Mouse (Mus musculus) erythroblast, adult 5-6 weeks (primary cell): Measurements from ENCODE around the gene Rasd2. TPM values are rescaled to one million over a fixed set of nuclear protein-coding genes. Genes with fewer than 3 reads are reported as not detected.

Source experiments
- ATAC-seq: replicated peaks from 2 replicates; pipeline ENCODE4 v1.8.0; 2016; ENCODE audit warnings: moderate number of reproducible peaks, mild to moderate bottlenecking, moderate TSS enrichment, inconsistent platforms; ENCODE audit not compliant: poor library complexity, low FRiP score, severe bottlenecking
- total RNA-seq, 2 experiments: library from RNA; stranded (forward) in 1 of 2; stranded (reverse) in 1 of 2; fragments of 150-400 nt in 1 of 2; fragments of 200-764, 138-1000 nt in 1 of 2; gene quantifications; 2 replicates each; pipeline versions ENCODE4 v1.2.3 to v1.2.4; 2015 to 2017; ENCODE audit warnings: low replicate concordance in 2 of 2

The Rasd2 gene
- total RNA-seq, 2 experiments from 2014 or later: not detected

DNA sequence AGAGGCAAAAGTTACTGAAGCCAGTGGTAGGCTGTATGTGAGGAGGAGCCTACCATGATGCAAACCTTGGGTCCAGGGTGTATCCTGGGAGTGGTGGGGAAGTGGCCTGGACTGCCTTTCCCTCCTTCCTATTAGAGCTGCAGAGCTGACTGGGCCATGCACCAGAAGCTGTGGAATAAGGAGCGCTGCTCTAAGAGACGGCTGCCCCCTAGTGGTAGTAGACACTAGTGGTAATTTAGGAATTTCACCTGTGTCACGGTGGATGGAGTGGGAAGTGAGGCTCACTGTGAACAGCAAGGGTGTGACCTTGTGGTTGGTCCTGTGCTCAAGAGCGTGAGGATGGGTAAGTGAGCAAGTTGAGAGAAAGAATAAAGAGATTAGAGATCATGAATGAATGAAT, 4.2 kb downstream of the Rasd2 start:
- ATAC-seq: peak; percentile 72; the same call in 1 of the 2 replicates

DNA sequence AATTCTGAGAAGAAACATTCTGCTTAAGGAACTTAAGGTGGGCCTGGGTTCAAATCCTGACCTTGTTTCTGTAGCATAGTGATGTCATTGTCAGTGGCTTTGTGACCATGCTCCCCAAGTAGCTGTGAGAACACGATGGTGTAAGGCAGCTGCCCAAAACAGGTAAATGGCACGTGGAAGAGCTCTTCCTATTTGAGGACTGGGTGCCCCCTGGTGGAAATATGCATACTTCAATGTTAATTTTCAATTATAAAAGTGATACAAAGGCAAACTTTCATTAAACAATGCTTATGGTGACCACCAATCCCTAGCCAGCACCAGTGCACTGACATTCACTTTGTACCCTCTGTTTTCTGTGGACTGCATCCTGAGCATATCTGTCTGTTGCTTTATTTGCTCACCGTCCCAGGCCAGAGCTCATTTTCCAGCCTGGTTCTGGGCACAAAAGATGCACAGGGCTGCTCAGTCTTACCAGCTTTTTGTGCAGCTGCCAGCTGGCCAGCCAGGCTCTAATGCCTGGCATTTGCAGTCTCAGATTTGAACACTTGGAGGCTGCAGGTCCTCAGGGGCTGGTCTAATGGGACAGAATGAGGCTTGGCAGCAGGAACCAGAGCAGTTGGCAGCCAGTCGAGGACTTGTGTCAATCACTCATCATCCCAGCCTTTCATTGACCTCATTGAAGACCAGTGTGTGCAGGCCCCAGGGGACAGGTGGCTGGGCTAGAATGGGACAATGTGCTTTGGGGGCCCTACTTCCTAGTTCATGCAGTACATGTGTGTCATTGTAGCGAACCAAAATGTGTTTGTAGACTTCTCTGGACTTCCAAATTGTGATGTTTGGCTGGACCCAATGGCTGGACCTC, 6.4 kb downstream of the Rasd2 start:
- no peak for ATAC-seq

DNA sequence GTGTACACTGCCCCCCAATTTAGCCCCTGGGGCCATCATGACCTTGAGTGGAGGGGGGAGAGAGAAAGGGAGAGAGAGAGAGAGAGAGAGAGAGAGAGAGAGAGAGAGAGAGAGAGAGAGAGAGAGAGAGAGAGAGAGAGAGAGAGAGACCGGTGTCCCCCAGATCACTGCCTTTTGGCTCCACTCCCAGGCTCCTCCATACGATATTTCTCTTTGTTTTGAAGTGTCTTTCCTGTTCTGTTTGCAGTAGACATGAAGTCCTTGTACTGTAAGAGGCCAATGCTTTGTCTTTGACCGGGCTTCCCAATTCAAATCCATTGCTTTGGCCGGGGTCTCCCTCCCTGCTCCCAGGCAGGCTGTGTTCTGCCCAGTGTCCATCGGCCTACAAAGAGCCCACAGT, 8.9 kb downstream of the Rasd2 start:
- ATAC-seq: no peak

DNA sequence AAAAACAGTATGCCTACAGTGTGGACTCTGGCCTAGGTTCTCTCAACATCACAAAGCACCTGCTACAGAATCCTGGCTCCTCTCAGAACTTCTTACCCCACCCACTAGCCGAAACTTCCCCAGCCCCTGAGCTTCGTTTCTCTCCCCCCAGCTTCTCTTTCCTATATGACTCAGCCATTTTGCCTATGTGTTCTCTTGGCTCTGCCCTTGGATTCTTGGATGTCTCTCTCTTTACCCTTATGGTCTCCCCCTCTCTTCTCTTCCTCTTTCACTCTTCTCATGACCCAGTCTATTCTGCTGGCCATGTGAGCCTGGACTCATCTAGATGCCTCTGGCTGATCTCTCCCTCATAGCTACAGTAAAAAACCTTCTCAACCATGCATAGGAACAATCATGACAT, 13.0 kb downstream of the Rasd2 start:
- ATAC-seq: no peak

DNA sequence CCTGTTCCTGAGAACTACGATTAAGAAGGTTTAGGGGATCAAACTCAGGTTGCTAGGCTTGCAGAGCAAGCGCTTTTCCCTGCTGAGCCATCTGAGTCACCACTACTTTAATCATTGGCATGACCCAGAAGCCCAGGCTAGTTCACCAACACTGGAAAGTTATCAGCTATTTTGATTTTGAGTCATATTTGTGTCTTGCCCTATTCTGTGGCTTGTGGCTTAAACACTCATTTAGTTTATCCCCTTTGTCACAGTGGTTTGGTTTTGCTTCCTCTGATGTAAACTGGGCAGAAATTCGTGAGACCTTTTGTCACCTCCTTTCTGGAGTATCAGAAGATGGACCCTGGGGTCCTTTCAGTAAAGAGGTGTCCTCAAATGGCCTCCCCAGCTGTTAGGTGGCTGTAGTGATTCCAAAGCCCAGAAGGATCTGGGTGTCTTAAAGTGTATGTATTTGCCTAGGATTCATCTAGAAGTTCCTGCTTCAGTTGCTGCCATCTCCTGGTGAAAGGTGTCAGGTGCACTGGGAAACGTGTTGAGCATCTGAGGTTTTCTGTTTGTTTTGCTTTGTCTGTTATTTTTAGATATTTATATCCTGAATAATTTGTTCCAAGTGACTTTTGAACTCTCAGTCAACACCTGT, 20.3 kb downstream of the Rasd2 start:
- ATAC-seq: no peak

DNA sequence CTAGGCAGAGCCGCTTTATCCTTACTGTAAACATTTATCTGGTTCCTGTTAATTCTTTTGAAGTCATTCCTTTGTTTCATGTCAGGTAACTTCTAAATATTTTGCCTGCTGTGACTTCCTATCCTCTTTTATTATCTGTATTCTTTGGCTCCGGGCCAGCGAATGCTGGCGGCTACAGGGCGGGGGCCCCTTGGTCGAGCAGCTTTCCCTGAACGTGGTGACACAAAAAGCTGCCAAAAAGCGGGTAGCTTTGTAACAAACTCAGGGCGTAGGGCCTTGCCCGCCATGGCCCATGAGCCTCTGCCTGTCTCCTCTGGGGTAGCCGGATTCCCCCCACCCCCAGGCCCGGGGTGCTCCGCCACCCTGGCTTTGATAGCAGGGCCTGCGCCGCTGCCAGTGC, 33.6 kb downstream of the Rasd2 start:
- ATAC-seq: no peak

DNA sequence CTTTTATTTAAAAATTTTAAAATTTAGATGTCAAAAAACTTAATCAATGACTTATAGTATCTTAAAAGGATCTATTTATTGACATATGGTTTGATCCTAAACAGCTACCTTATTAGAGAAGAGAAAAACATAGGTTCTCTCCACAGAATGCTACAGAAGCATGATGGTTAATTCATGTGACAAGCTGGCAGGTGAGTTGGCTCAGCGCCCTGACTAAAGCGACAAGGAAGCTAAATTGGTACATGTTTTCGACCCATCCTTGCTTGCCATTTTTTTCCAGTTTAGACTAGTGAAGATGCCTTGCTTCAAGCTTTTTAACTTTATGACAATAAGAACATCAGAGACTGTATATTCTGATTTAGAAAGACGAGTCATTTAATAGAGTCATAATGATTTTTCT, 35.4 kb downstream of the Rasd2 start:
- no peak for ATAC-seq

DNA sequence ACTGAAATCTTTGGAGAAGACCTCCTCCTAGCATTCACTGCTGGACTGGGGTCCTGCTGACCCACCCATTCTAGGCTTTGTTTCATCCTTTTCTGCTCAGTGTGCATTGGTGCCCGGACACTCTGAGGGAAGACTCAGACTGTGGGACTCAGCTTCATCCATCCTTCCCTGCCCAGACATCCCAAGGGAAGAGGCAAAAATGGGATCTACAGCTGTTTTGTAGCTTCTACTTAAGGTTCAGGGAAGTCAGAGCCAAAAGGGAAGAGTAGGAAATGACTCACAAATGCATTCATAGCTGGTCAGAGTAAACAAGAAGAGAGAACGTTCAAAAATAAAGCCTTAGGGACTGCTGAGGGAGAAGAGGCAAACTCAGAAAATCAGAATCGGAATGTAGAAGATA, 40.3 kb downstream of the Rasd2 start:
- no peak for ATAC-seq

DNA sequence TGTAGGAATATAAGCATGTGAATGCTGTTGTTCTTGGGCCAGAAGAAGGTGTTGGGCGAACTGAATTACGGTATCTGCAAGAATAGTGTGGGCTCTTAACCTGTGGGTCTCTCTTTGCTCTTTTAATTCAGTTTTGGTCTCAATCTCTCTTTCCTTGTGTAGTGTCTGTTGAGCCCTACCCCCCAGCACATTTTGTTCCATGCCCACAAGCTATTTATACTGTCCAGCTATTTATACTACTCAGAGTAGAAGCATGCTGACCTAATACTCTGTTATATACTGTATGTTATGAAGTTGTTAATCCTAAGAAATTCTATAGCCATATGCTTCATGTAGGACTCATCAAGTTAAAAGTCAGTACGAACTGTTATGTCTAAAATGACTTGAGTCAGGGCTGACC, 41.9 kb downstream of the Rasd2 start:
- no peak for ATAC-seq

DNA sequence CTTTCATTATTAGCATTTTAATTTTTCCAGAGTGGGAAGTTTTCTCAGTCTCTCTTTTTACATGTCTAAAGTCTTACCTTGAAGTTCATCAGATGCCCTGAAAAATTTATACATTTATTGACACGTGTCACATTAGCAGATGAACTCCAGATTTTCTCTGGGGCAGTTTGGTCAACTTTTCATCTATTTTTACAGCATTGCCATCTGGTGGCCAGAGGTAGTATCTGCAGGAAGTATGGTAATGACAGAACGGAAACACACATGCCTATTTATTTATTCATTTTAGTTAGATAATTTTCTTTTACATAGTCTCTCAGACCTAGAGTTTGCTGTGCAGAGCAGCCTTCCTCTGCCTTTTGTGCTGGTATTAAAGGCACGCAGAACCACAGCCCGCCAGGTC, 58.4 kb downstream of the Rasd2 start:
- no peak for ATAC-seq

Other genes starting within 250 kb of the Rasd2 start
- 14.8 and 21.1 TPM in 2 replicates for gene Hmgxb4, start 220.6 kb upstream of the Rasd2 start, total RNA-seq (2015; ENCODE audit: low replicate concordance)
- 11.8 and 43.7 TPM in 2 replicates for gene Hmgxb4, start 220.6 kb upstream of the Rasd2 start, total RNA-seq (2017; ENCODE audit: low replicate concordance)
- gene Tom1, start 180.2 kb upstream of the Rasd2 start, total RNA-seq (2015; ENCODE audit: low replicate concordance): 11.7 and 14.8 TPM in 2 replicates
- gene Tom1, start 180.2 kb upstream of the Rasd2 start, total RNA-seq (2017; ENCODE audit: low replicate concordance): 8.1 and 19.8 TPM in 2 replicates
- gene Hmox1, start 120.3 kb upstream of the Rasd2 start, total RNA-seq (2015; ENCODE audit: low replicate concordance): 38.8 and 51.6 TPM in 2 replicates
- 58.8 and 63.7 TPM in 2 replicates for gene Hmox1, start 120.3 kb upstream of the Rasd2 start, total RNA-seq (2017; ENCODE audit: low replicate concordance)
- 29.2 and 33.4 TPM in 2 replicates for gene Mcm5, start 104.4 kb upstream of the Rasd2 start, total RNA-seq (2015; ENCODE audit: low replicate concordance)
- gene Mcm5, start 104.4 kb upstream of the Rasd2 start, total RNA-seq (2017; ENCODE audit: low replicate concordance): 101 and 103 TPM in 2 replicates
- not detected in 2 replicates for gene Gm10358, start 192.6 kb downstream of the Rasd2 start, total RNA-seq (2015; ENCODE audit: low replicate concordance)
- gene Gm10358, start 192.6 kb downstream of the Rasd2 start, total RNA-seq (2017; ENCODE audit: low replicate concordance): not detected in 2 replicates
- not detected in 2 replicates for gene Iqcm, start 234.8 kb downstream of the Rasd2 start, total RNA-seq (2015; ENCODE audit: low replicate concordance)
- gene Iqcm, start 234.8 kb downstream of the Rasd2 start, total RNA-seq (2017; ENCODE audit: low replicate concordance): not detected in 2 replicates